In the genomic region with DNA sequence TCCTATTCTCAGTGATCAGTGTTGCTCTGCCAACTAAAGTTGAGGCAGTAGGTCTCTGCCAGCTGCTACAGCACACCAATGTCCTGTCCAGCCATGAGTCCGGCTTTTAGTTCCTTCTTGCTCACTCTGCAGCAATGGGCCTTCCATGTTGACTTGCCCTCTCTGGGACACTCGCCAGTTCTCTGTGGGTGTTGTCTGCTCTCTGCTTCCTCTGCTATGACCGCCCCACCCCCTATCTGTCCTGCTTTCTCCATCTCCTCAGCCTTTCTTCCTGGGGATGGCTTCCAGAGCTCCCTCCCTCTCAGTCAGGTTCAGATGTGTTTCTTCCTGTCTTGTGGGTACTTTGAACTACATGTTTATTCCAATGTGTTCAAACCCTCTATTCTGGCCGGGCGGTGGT, we compare ENCODE assay signal across 10 mouse cellular contexts. TPM values are rescaled to one million over a fixed set of nuclear protein-coding genes. Genes with fewer than 3 reads are reported as not detected.
DNase-seq lines count a peak whose midpoint lies in the region; ATAC-seq lines count a peak whose summit lies in the region.
"Had no signal": no experiment of that assay in that cellular context is flagged by ENCODE, and none has a peak within 500 bp of the region (broad histone marks: within the 10 kb centered on the region; RNA-seq: fewer than 3 reads in every experiment).

No protein-coding gene starts in this region.

- peak; percentile 57 to 93 for DNase-seq in left cerebral cortex, postnatal 10 days (ENCODE audit: extremely low spot score in 1 of 2, low spot score in 2 of 2)
- DNase-seq in left cerebral cortex, adult 11 months (ENCODE audit: low spot score) = no peak
- peak; percentile 42 for DNase-seq in adrenal gland, postnatal 25 days
- DNase-seq in heart, adult 9 months (ENCODE audit: low spot score in 2 of 2) = peak; percentile 80 to 86
- DNase-seq in lung, postnatal 14 days = peak; percentile 82
- DNase-seq in forebrain, embryonic 10.5 days (ENCODE audit: extremely low spot score, low spot score) = no peak

- H3K4me2 ChIP-seq in hindbrain, embryonic 12.5 days (replicated peaks) = no peak overlapping the region
- H3K4me2 ChIP-seq: embryonic facial prominence, embryonic 12.5 days had no signal

- H3K4me3 ChIP-seq in forebrain, embryonic 10.5 days = no peak overlapping the region
- H3K4me3 ChIP-seq in hindbrain, embryonic 12.5 days = no peak overlapping the region
- H3K4me3 ChIP-seq: embryonic facial prominence, embryonic 12.5 days had no signal

- no peak overlapping the region for H3K9ac ChIP-seq in hindbrain, embryonic 12.5 days
- H3K9ac ChIP-seq: embryonic facial prominence, embryonic 12.5 days had no signal

- peaks cover 19% of the 10 kb centered on the region for H3K4me1 ChIP-seq in forebrain, embryonic 10.5 days
- H3K4me1 ChIP-seq in hindbrain, embryonic 12.5 days = peaks cover 6% of the 10 kb centered on the region

- intact Hi-C loops in left cerebral cortex, postnatal 10 days (cut with DNase I) = no loop called here

- ATAC-seq in hindbrain, embryonic 12.5 days (ENCODE audit: low FRiP score) = no peak
- no peak for ATAC-seq in CD4-positive, CD25-positive, alpha-beta regulatory T cell, adult 4 months
- ATAC-seq: Patski had no signal

- no peak overlapping the region for H3K27ac ChIP-seq in forebrain, embryonic 10.5 days
- H3K27ac ChIP-seq in hindbrain, embryonic 12.5 days = no peak overlapping the region
- H3K27ac ChIP-seq: embryonic facial prominence, embryonic 12.5 days had no signal

- peaks cover 9% of the 10 kb centered on the region; the same call in 1 of the 2 replicates for H3K36me3 ChIP-seq in forebrain, embryonic 10.5 days (replicated peaks)
- H3K36me3 ChIP-seq in hindbrain, embryonic 12.5 days = peaks cover 4% of the 10 kb centered on the region; the same call in 1 of the 2 replicates
- H3K36me3 ChIP-seq: embryonic facial prominence, embryonic 12.5 days had no signal

- H3K9me3 ChIP-seq in forebrain, embryonic 10.5 days = no peaks in the 10 kb centered on the region
- H3K9me3 ChIP-seq in hindbrain, embryonic 12.5 days (replicated peaks) = no peaks in the 10 kb centered on the region
- H3K9me3 ChIP-seq: embryonic facial prominence, embryonic 12.5 days had no signal

- no peaks in the 10 kb centered on the region for H3K27me3 ChIP-seq in forebrain, embryonic 10.5 days (ENCODE audit: poor library complexity, severe bottlenecking)
- H3K27me3 ChIP-seq in hindbrain, embryonic 12.5 days = no peaks in the 10 kb centered on the region; the same call in 1 of the 2 replicates
- H3K27me3 ChIP-seq: embryonic facial prominence, embryonic 12.5 days; Patski had no signal

- 89% methylated on average over 5 of the region's 5 CpGs for WGBS in forebrain, embryonic 10.5 days
- WGBS in hindbrain, embryonic 12.5 days = 85% methylated on average over 5 of the region's 5 CpGs

RNA-seq across cellular contexts. Expression of a gene that starts 1.7 kb away (rescaled TPM):
- total RNA-seq in left cerebral cortex, postnatal 10 days (2021) = 10 to 100 TPM; 30.7 to 35.0 TPM
- total RNA-seq in adrenal gland, postnatal 25 days (2021) = 35.0 and 38.5 TPM in 2 replicates
- 75.7 and 77.5 TPM in 2 replicates for polyA plus RNA-seq in forebrain, embryonic 10.5 days (2016; fragmentation: Nextera tagmentation; extraction: Ambion mirVana)
- polyA plus RNA-seq in hindbrain, embryonic 12.5 days (2016; fragmentation: Nextera tagmentation; extraction: Ambion mirVana) = 74.3 and 76.5 TPM in 2 replicates
- polyA plus RNA-seq in CD4-positive, CD25-positive, alpha-beta regulatory T cell, adult 4 months (2017; shearing (Covaris generic)) = 10 to 100 TPM; 67.1 to 69.6 TPM

RNA-seq across cellular contexts. Expression of a gene that starts 36.6 kb away (rescaled TPM):
- 10 to 100 TPM; 52.0 to 52.7 TPM for total RNA-seq in left cerebral cortex, postnatal 10 days (2021)
- total RNA-seq in adrenal gland, postnatal 25 days (2021) = 140 and 161 TPM in 2 replicates
- 424 and 464 TPM in 2 replicates for polyA plus RNA-seq in forebrain, embryonic 10.5 days (2016; fragmentation: Nextera tagmentation; extraction: Ambion mirVana)
- 207 and 211 TPM in 2 replicates for polyA plus RNA-seq in hindbrain, embryonic 12.5 days (2016; fragmentation: Nextera tagmentation; extraction: Ambion mirVana)
- polyA plus RNA-seq in CD4-positive, CD25-positive, alpha-beta regulatory T cell, adult 4 months (2017; shearing (Covaris generic)) = 10 to 100 TPM; 36.6 to 47.9 TPM

RNA-seq across cellular contexts. Expression of a gene that starts 48.6 kb away (rescaled TPM):
- 1 to 10 TPM; 1.2 to 1.4 TPM for total RNA-seq in left cerebral cortex, postnatal 10 days (2021)
- total RNA-seq in adrenal gland, postnatal 25 days (2021) = 3.3 and 5.1 TPM in 2 replicates
- 0.43 and 0.84 TPM in 2 replicates for polyA plus RNA-seq in forebrain, embryonic 10.5 days (2016; fragmentation: Nextera tagmentation; extraction: Ambion mirVana)
- polyA plus RNA-seq in hindbrain, embryonic 12.5 days (2016; fragmentation: Nextera tagmentation; extraction: Ambion mirVana) = 0.95 and 1.7 TPM in 2 replicates
- 10 to 100 TPM; 33.2 to 35.8 TPM for polyA plus RNA-seq in CD4-positive, CD25-positive, alpha-beta regulatory T cell, adult 4 months (2017; shearing (Covaris generic))

Comparison
In these comparisons a context has a peak if more than half of its experiments do, and no peak if none do; other contexts are left out.
1. DNase-seq: peak in left cerebral cortex, postnatal 10 days (2 of 2), adrenal gland, postnatal 25 days (single experiment), heart, adult 9 months (2 of 2) and lung, postnatal 14 days (single experiment); none in left cerebral cortex, adult 11 months (single experiment) and forebrain, embryonic 10.5 days (single experiment).
2. RNA of a gene that starts 48.6 kb away (polyA plus RNA-seq): 33.2 to 35.8 TPM in CD4-positive, CD25-positive, alpha-beta regulatory T cell, adult 4 months; 0.95 to 1.7 TPM in hindbrain, embryonic 12.5 days and 0.43 to 0.84 TPM in forebrain, embryonic 10.5 days; every median in the first group is over 10 times any median in the second.